Mouse (Mus musculus): ENCODE data around the gene Zfp324. TPM values are rescaled to one million over a fixed set of nuclear protein-coding genes. Genes with fewer than 3 reads are reported as not detected.
"Not testable (repeated sequence)": the region's sequence is repeated elsewhere in the genome, so short reads cannot be mapped to it uniquely, and the experiment has no call there.

Gene Zfp324
- 9.4 and 10.9 TPM in 2 replicates for polyA plus RNA-seq (2014; fragmentation: Nextera tagmentation; extraction: Ambion mirVana)

DNA sequence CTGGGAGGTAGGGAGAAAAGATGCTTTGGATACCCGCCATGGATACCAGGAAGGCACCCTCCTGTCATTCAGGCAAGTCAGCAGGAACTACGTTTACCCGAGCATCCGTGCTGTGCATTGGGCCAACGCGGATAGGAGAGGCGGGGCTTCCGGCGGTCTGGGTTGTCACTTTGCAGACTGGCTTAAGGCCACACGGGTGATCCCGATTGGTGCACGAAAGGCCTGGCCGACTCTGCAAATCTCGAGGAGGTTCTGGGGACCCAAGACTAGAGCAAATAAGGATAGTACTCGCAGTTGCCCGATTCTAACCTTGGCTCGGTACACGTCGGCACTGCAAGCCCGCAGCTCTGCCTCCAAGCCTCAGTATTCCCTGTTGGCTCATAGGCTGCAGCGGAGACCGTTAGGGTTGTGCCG, at the start of gene Zfp324:
TSS of gene Zfp324 (plus strand) at position 161 of the 414 bp plus-strand sequence.
- WGBS: under 1% methylated on average over 23 of the region's 23 CpGs
- peaks cover 18% of the 10 kb centered on the region for H3K4me1 ChIP-seq (ENCODE audit: control insufficient read depth, insufficient read depth, low read length)
- H3K9me3 ChIP-seq (ENCODE audit: control insufficient read depth, low read length): no peaks in the 10 kb centered on the region
- peak within 1 kb of the TSS; percentile 83 for H3K4me3 ChIP-seq (ENCODE audit: low read depth, low read length)
- H3K4me2 ChIP-seq (ENCODE audit: low read depth, low read length): peak within 1 kb of the TSS; percentile 67
- H3K9ac ChIP-seq (ENCODE audit: low read depth, low read length): peak within 1 kb of the TSS; percentile 89
- peak within 1 kb of the TSS; percentile 91 for H3K27ac ChIP-seq (replicated peaks; ENCODE audit: low read depth, low read length)
- H3K36me3 ChIP-seq (ENCODE audit: control insufficient read depth, insufficient read depth, low read length): peaks cover 21% of the 10 kb centered on the region
- ATAC-seq (ENCODE audit: low read depth) (peak; percentile 94), DNase-seq (ENCODE audit: low spot score) (peak; percentile 96)
- H3K27me3 ChIP-seq (replicated peaks; ENCODE audit: control insufficient read depth, insufficient read depth, low read length): no peaks in the 10 kb centered on the region

DNA sequence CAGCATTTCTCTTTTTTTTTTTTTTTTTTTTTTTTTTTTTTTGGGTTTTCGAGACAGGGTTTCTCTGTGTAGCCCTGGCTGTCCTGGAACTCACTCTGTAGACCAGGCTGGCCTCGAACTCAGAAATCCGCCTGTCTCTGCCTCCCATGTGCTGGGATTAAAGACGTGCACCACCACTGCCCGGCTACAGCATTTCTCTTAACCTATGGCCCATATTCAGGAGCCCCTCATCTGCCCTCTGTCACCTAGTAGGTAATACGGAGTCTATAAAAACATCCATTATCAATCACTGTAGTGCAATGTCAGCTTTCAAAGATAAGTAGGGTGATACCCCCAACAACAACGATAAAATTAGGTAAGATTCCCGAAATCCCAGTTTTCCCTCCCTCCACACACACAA, 45.1 kb upstream of the Zfp324 start:
- H3K27me3 ChIP-seq (replicated peaks; ENCODE audit: control insufficient read depth, insufficient read depth, low read length); H3K9me3 ChIP-seq (ENCODE audit: control insufficient read depth, low read length); ATAC-seq (ENCODE audit: low read depth); H3K9ac ChIP-seq (ENCODE audit: low read depth, low read length); H3K4me1 ChIP-seq (ENCODE audit: control insufficient read depth, insufficient read depth, low read length); H3K4me2 ChIP-seq (ENCODE audit: low read depth, low read length); DNase-seq (ENCODE audit: low spot score); H3K27ac ChIP-seq (replicated peaks; ENCODE audit: low read depth, low read length); H3K4me3 ChIP-seq (ENCODE audit: low read depth, low read length): not testable (repeated sequence)
- WGBS: 89% methylated on average over 7 of the region's 8 CpGs
- peaks cover 26% of the 10 kb centered on the region for H3K36me3 ChIP-seq (ENCODE audit: control insufficient read depth, insufficient read depth, low read length)

DNA sequence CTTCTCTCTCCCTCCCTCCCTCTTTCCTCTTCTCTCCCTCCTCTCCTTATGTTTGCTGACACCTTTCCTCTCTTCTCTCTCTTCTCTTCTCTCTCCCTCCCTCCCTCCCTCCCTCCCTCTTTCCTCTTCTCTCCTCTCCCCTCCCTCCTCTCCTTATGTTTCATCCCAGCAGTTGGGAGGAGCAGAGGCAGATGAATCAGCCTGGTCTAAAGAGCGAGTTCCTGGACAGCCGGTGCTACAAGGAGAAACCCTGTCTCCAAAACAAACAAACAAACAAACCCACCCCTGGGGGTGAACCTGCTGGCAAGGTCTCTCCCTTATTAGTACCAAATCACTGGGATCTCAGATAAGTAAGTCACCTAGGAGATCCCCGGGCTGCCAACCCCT, 44.3 kb upstream of the Zfp324 start:
- Histone ChIP-seq H3K27ac (replicated peaks; ENCODE audit: low read depth, low read length) (peak overlapping the region; percentile 98), H3K36me3 (ENCODE audit: control insufficient read depth, insufficient read depth, low read length) (peaks cover 34% of the 10 kb centered on the region), H3K27me3 (replicated peaks; ENCODE audit: control insufficient read depth, insufficient read depth, low read length) (0 out of 2 replicates have a peak, but pooled peaks cover 5% of the 10 kb centered on the region), H3K9me3 (ENCODE audit: control insufficient read depth, low read length) (no peaks in the 10 kb centered on the region), H3K4me1 (ENCODE audit: control insufficient read depth, insufficient read depth, low read length) (peaks cover 9% of the 10 kb centered on the region; the same call in 1 of the 2 replicates), H3K4me3 (ENCODE audit: low read depth, low read length) (peak overlapping the region; percentile 55), H3K9ac (ENCODE audit: low read depth, low read length) (peak overlapping the region; percentile 87), H3K4me2 (ENCODE audit: low read depth, low read length) (peak overlapping the region; percentile 96)
- 0 out of 2 replicates have a peak, but pooled peaks have one; percentile 5 for ATAC-seq (ENCODE audit: low read depth)
- 0% methylated on average over 3 of the region's 3 CpGs for WGBS
- peak; percentile 57 for DNase-seq (ENCODE audit: low spot score)

DNA sequence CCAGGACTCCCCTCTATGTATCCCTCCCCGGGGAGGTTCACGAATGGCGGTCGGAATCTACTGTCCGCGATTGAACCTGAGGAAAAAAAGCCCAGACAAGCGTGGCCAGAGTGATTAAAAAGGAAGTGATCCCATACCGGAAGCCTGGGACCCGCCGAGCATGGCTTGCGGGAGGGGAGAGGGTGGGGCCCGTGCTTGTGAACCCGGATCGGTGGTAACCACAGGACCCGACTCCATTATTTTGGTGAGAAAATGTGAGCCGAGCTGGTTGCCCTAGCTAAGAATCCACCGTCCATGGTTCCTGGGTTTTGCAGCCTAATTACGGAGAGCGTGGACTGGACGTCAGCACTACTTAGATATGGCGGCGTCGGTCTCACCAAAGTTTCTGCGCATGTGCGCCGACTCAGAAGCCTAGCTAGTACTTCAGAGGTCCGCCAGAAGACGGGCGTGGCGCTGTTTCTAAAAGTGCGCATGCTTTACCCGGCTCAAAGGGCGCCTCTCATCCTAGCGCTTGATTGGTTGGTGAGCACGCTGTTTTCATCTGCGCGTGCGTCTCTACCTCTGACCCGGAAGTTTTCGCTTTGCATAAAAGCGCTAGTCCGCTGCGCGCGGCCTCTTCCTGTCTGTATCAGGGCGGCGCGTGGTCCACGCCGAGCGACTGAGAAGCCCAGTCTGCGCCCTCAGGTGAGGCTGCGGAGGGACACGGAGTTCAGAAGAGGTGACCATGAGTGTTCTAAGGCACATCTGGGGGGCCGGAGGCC, 43.8 kb upstream of the Zfp324 start, which contains the start of gene Rps5:
TSS of gene Rps5 (plus strand) at position 586 of the 761 bp plus-strand sequence.
- WGBS: under 1% methylated on average over 55 of the region's 55 CpGs
- Histone ChIP-seq H3K27me3 (replicated peaks; ENCODE audit: control insufficient read depth, insufficient read depth, low read length) (0 out of 2 replicates have a peak, but pooled peaks cover 5% of the 10 kb centered on the region), H3K9me3 (ENCODE audit: control insufficient read depth, low read length) (no peaks in the 10 kb centered on the region), H3K36me3 (ENCODE audit: control insufficient read depth, insufficient read depth, low read length) (peaks cover 40% of the 10 kb centered on the region), H3K4me2 (ENCODE audit: low read depth, low read length) (peak within 1 kb of the TSS; percentile 96), H3K9ac (ENCODE audit: low read depth, low read length) (peak within 1 kb of the TSS; percentile 87), H3K27ac (replicated peaks; ENCODE audit: low read depth, low read length) (peak within 1 kb of the TSS; percentile 98), H3K4me1 (ENCODE audit: control insufficient read depth, insufficient read depth, low read length) (peaks cover 9% of the 10 kb centered on the region; the same call in 1 of the 2 replicates), H3K4me3 (ENCODE audit: low read depth, low read length) (peak within 1 kb of the TSS; percentile 55)
- ATAC-seq (ENCODE audit: low read depth) (peak; percentile 99), DNase-seq (ENCODE audit: low spot score) (peak; percentile 100)

DNA sequence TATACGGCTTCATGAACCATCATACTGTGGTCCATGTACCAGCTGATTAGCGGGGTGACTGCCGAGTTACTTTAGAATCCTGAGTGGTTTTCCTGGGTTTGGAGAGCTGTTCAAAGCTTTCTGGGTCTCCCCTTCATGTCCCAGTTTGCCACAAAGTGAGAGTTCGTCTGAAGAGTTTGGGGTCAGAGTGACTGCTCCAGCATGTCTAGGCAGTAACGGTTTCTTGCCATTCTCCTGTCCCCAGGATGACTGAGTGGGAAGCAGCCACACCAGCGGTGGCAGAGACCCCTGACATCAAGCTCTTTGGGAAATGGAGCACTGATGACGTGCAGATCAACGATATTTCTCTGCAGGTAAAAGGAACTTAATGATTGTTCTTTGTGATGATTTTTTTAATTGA, 42.9 kb upstream of the Zfp324 start:
- Histone ChIP-seq H3K4me1 (ENCODE audit: control insufficient read depth, insufficient read depth, low read length) (peaks cover 9% of the 10 kb centered on the region; the same call in 1 of the 2 replicates), H3K27ac (replicated peaks; ENCODE audit: low read depth, low read length) (no peak overlapping the region), H3K9me3 (ENCODE audit: control insufficient read depth, low read length) (no peaks in the 10 kb centered on the region), H3K4me3 (ENCODE audit: low read depth, low read length) (peak overlapping the region; percentile 55), H3K9ac (ENCODE audit: low read depth, low read length) (peak overlapping the region; percentile 71), H3K27me3 (replicated peaks; ENCODE audit: control insufficient read depth, insufficient read depth, low read length) (peaks cover 5% of the 10 kb centered on the region; the same call in 1 of the 2 replicates), H3K36me3 (ENCODE audit: control insufficient read depth, insufficient read depth, low read length) (peaks cover 44% of the 10 kb centered on the region), H3K4me2 (ENCODE audit: low read depth, low read length) (peak overlapping the region; percentile 93)
- WGBS: 2% methylated on average over 8 of the region's 8 CpGs
- ATAC-seq (ENCODE audit: low read depth): no peak
- no peak for DNase-seq (ENCODE audit: low spot score)

DNA sequence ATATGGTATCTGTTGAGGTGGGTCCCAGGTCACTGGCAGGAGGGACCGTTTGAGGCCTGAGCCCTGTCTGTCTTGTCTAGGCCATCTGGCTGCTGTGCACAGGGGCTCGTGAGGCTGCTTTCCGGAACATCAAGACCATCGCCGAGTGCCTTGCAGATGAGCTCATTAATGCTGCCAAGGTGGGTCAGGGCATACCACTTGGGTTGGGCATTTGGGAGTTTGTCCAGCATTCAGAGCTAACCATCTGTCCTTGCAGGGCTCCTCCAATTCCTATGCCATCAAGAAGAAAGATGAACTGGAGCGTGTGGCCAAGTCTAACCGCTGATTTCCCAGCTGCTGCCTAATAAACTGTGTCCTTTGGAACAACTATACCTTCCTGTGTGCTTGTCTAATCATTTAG, 39.3 kb upstream of the Zfp324 start:
- Histone ChIP-seq H3K4me1 (ENCODE audit: control insufficient read depth, insufficient read depth, low read length) (peaks cover 9% of the 10 kb centered on the region; the same call in 1 of the 2 replicates), H3K9me3 (ENCODE audit: control insufficient read depth, low read length) (no peaks in the 10 kb centered on the region), H3K27me3 (replicated peaks; ENCODE audit: control insufficient read depth, insufficient read depth, low read length) (peaks cover 13% of the 10 kb centered on the region; the same call in 1 of the 2 replicates), H3K9ac (ENCODE audit: low read depth, low read length) (no peak overlapping the region), H3K4me2 (ENCODE audit: low read depth, low read length) (no peak overlapping the region), H3K4me3 (ENCODE audit: low read depth, low read length) (no peak overlapping the region), H3K27ac (replicated peaks; ENCODE audit: low read depth, low read length) (no peak overlapping the region), H3K36me3 (ENCODE audit: control insufficient read depth, insufficient read depth, low read length) (peaks cover 44% of the 10 kb centered on the region)
- 84% methylated on average over 7 of the region's 7 CpGs for WGBS
- DNase-seq (ENCODE audit: low spot score): no peak
- ATAC-seq (ENCODE audit: low read depth): no peak

DNA sequence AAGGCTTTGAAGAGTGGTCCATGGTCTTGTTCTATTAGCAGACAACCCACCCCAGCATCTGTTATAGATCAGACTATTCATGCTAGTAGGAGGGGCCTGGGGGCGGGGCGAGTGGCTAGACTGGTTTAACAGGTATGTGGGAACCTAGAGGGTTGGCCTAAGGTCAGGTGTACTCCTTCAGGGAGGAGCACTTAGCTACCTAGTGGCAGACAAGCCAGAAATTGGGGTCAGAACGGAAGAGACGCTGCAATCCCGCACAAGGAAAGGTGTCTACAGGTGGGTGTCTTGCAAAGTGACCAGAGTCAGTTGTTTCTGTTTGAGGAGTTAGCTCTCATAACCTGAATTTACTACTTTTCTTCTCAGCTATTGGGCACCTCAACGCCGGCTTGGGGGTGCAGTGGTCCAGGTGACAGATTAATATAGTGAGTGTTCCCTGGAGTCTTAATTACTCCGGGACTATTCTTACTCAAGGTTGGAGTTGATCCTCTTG, 38.4 kb upstream of the Zfp324 start, which contains the start of gene Rnf225:
TSS of gene Rnf225 (plus strand) at position 226 of the 490 bp plus-strand sequence.
- Histone ChIP-seq H3K9ac (ENCODE audit: low read depth, low read length) (peak within 1 kb of the TSS; percentile 67), H3K4me3 (ENCODE audit: low read depth, low read length) (peak within 1 kb of the TSS; percentile 37), H3K4me2 (ENCODE audit: low read depth, low read length) (peak within 1 kb of the TSS; percentile 68), H3K27ac (replicated peaks; ENCODE audit: low read depth, low read length) (no peak within 1 kb of the TSS), H3K9me3 (ENCODE audit: control insufficient read depth, low read length) (no peaks in the 10 kb centered on the region), H3K36me3 (ENCODE audit: control insufficient read depth, insufficient read depth, low read length) (peaks cover 44% of the 10 kb centered on the region), H3K4me1 (ENCODE audit: control insufficient read depth, insufficient read depth, low read length) (peaks cover 9% of the 10 kb centered on the region; the same call in 1 of the 2 replicates), H3K27me3 (replicated peaks; ENCODE audit: control insufficient read depth, insufficient read depth, low read length) (peaks cover 13% of the 10 kb centered on the region; the same call in 1 of the 2 replicates)
- WGBS: 18% methylated on average over 8 of the region's 8 CpGs
- DNase-seq (ENCODE audit: low spot score): peak; percentile 75
- peak; percentile 64 for ATAC-seq (ENCODE audit: low read depth)

DNA sequence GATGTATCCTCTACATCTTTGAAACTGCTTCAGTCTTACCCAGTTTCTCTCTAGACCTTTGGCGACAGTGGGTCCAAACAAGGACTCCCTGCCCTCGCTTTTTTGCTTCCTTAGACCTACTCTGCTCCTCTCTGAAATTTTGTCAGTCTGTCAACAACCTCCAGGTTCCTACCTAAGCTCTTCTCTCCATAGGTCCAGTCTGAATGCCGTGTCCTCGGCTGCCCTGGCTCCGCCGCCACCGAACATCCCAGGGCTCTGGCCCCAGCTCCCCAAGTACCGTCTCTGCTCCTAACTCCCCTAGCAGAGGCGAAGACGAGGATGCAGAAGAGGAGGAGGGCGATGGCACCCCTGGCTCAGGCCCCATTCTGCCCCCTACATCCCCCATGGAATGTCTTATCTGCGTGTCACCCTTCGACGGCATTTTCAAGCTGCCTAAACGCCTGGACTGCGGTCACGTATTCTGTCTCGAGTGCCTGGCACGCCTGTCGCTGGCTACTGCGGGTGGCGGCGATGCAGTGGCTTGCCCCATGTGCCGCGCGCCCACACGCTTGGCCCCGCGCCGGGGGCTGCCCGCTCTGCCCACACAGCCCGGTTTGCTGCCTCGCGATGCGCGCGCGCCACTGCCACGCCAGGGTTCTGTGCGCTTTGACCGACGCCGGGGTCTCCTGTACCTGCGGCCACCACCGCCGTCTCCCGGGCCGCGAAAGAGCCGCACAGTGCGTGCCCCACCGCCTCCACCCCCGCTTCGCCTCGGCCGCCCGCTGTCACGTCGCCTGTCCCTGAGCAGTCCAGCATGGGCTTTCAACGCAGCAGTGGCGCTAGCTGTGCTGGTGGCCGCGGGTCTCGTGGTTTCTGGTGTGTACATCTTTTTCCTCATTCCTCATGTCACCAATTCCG, 37.7 kb upstream of the Zfp324 start:
- H3K4me2 ChIP-seq (ENCODE audit: low read depth, low read length): peak overlapping the region; percentile 68
- ATAC-seq (ENCODE audit: low read depth) (peak; percentile 39), DNase-seq (ENCODE audit: low spot score) (peak; percentile 22)
- peaks cover 7% of the 10 kb centered on the region; the same call in 1 of the 2 replicates for H3K4me1 ChIP-seq (ENCODE audit: control insufficient read depth, insufficient read depth, low read length)
- peak overlapping the region; percentile 67 for H3K9ac ChIP-seq (ENCODE audit: low read depth, low read length)
- H3K9me3 ChIP-seq (ENCODE audit: control insufficient read depth, low read length): no peaks in the 10 kb centered on the region
- peak overlapping the region; percentile 37 for H3K4me3 ChIP-seq (ENCODE audit: low read depth, low read length)
- peaks cover 13% of the 10 kb centered on the region; the same call in 1 of the 2 replicates for H3K27me3 ChIP-seq (replicated peaks; ENCODE audit: control insufficient read depth, insufficient read depth, low read length)
- H3K36me3 ChIP-seq (ENCODE audit: control insufficient read depth, insufficient read depth, low read length): peaks cover 43% of the 10 kb centered on the region
- no peak overlapping the region for H3K27ac ChIP-seq (replicated peaks; ENCODE audit: low read depth, low read length)
- WGBS: 4% methylated on average over 49 of the region's 65 CpGs
